Mouse (Mus musculus) kidney, postnatal 0 days (tissue): Measurements from ENCODE around the gene Kif27. TPM values are rescaled to one million over a fixed set of nuclear protein-coding genes. Genes with fewer than 3 reads are reported as not detected.

ENCODE experiments used
- ATAC-seq: fragments of 200-750 bp; cut with Nextera tagmentation; replicated peaks from 2 replicates; pipeline ENCODE4 v1.8.0; 2017; ENCODE audit warnings: low read depth, moderate number of reproducible peaks, moderate TSS enrichment, moderate library complexity; ENCODE audit not compliant: low FRiP score
- DNase-seq: peaks from one replicate; pipeline ENCODE4 v3.0.0-alpha.2; 2016; ENCODE audit warnings: low spot score
- H3K27ac ChIP-seq: fragments of 300-500 bp; sonication (generic); 2 replicates; pipeline ENCODE4 v1.5.1; 2014; ENCODE audit warnings: mild to moderate bottlenecking
- H3K27me3 ChIP-seq: fragments of 300-500 bp; sonication (generic); 2 replicates; pipeline ENCODE4 v1.6.1; 2014; ENCODE audit warnings: low read length, mixed read lengths; ENCODE audit not compliant: insufficient read depth
- H3K36me3 ChIP-seq: fragments of 300-500 bp; sonication (generic); 2 replicates; pipeline ENCODE4 v1.6.1; 2014; ENCODE audit warnings: low read length, mixed read lengths; ENCODE audit not compliant: insufficient read depth
- H3K4me1 ChIP-seq: fragments of 300-500 bp; sonication (generic); replicated peaks from 2 replicates; pipeline ENCODE4 v1.6.1; 2014; ENCODE audit warnings: antibody characterized with exemption, low read length, mixed read lengths; ENCODE audit not compliant: insufficient read depth
- H3K4me2 ChIP-seq: fragments of 300-500 bp; sonication (generic); 2 replicates; pipeline ENCODE4 v1.6.1; 2014; ENCODE audit warnings: mild to moderate bottlenecking, low read length, moderate library complexity, mixed read lengths
- H3K4me3 ChIP-seq: fragments of 300-500 bp; sonication (generic); replicated peaks from 2 replicates; pipeline ENCODE4 v1.5.1; 2014; ENCODE audit warnings: low read depth, low read length
- H3K9ac ChIP-seq: fragments of 300-500 bp; sonication (generic); 2 replicates; pipeline ENCODE4 v1.6.1; 2014; ENCODE audit warnings: low read depth, low read length
- H3K9me3 ChIP-seq: fragments of 300-500 bp; sonication (generic); replicated peaks from 2 replicates; pipeline ENCODE4 v1.6.1; 2016; ENCODE audit warnings: low read length, inconsistent platforms, mixed read lengths
- CTCF ChIP-seq: IDR thresholded peaks from 2 replicates; pipeline ENCODE4 v1.5.1; 2016; ENCODE audit warnings: antibody characterized with exemption, low read depth, mild to moderate bottlenecking, moderate library complexity
- WGBS: fragments of 180-500 bp; shearing (Covaris S2); extraction: QIAGEN DNeasy Blood & Tissue Kit; methylation state at CpG from one replicate; pipeline ENCODE4 v1.1.7; 2014; 5-methylcytosine and 5-hydroxymethylcytosine counted together
- polyA plus RNA-seq: library from polyadenylated mRNA; unstranded; fragments of >200 nt; fragmentation: Nextera tagmentation; extraction: Ambion mirVana; gene quantifications from 2 replicates; pipeline ENCODE4 v1.2.1, GENCODE M21; 2015

Kif27 gene
- polyA plus RNA-seq, 1 experiment from 2014 or later: 0.55 TPM

GRCm38 (mm10) chr13:58275599-58275998, 83.3 kb downstream of the Kif27 start, which contains the start of gene Gkap1:
Gene Gkap1 (minus strand): TSS chr13:58275699.
- Histone ChIP-seq H3K27me3 (no peaks in the 10 kb centered on the region), H3K9ac (peak within 1 kb of the TSS; percentile 90), H3K4me3 (peak within 1 kb of the TSS; percentile 94), H3K4me2 (peak within 1 kb of the TSS; percentile 83), H3K4me1 (0 out of 2 replicates have a peak, but pooled peaks cover 3% of the 10 kb centered on the region), H3K36me3 (no peaks in the 10 kb centered on the region), H3K27ac (peak within 1 kb of the TSS; percentile 86), H3K9me3 (no peaks in the 10 kb centered on the region)
- ATAC-seq: no peak
- no peak for DNase-seq
- WGBS: 85% methylated on average over 8 of the region's 8 CpGs
- TF ChIP-seq CTCF: no peak

GRCm38 (mm10) chr13:58275076-58275475, 83.8 kb downstream of the Kif27 start:
- DNase-seq (no peak), ATAC-seq (no peak)
- H3K27ac ChIP-seq: no peak overlapping the region
- no peaks in the 10 kb centered on the region for H3K36me3 ChIP-seq
- 0 out of 2 replicates have a peak, but pooled peaks cover 3% of the 10 kb centered on the region for H3K4me1 ChIP-seq
- no peaks in the 10 kb centered on the region for H3K27me3 ChIP-seq
- 20% methylated on average over 9 of the region's 9 CpGs for WGBS
- peak overlapping the region; percentile 83 for H3K4me2 ChIP-seq
- H3K4me3 ChIP-seq: peak overlapping the region; percentile 94
- H3K9ac ChIP-seq: peak overlapping the region; percentile 90
- no peaks in the 10 kb centered on the region for H3K9me3 ChIP-seq
- TF ChIP-seq CTCF: no peak

- WGBS: under 1% methylated on average over 77 of the region's 84 CpGs
- DNase-seq (peak; percentile 82), ATAC-seq (peak; percentile 84)
- no peak for TF ChIP-seq CTCF
- H3K9ac ChIP-seq: peak overlapping the region; percentile 90
- H3K9me3 ChIP-seq: no peaks in the 10 kb centered on the region
- no peaks in the 10 kb centered on the region for H3K27me3 ChIP-seq
- H3K4me3 ChIP-seq: peak overlapping the region; percentile 94
- H3K4me1 ChIP-seq: 0 out of 2 replicates have a peak, but pooled peaks cover 3% of the 10 kb centered on the region
- H3K27ac ChIP-seq: peak overlapping the region; percentile 86
- H3K36me3 ChIP-seq: no peaks in the 10 kb centered on the region
- H3K4me2 ChIP-seq: peak overlapping the region; percentile 83
Observed at GRCm38 (mm10) chr13:58274259-58274991, 84.5 kb downstream of the Kif27 start.

- TF ChIP-seq CTCF: no peak
- under 1% methylated on average over 74 of the region's 115 CpGs for WGBS
Observed at GRCm38 (mm10) chr13:58273411-58274258, 85.3 kb downstream of the Kif27 start.

GRCm38 (mm10) chr13:58266864-58267263, 92.1 kb downstream of the Kif27 start:
- H3K36me3 ChIP-seq: no peaks in the 10 kb centered on the region
- no peak for ATAC-seq
- H3K9me3 ChIP-seq: no peaks in the 10 kb centered on the region
- WGBS: 80% methylated on average over 3 of the region's 3 CpGs
- H3K4me2 ChIP-seq: no peak overlapping the region
- no peaks in the 10 kb centered on the region for H3K27me3 ChIP-seq
- TF ChIP-seq CTCF: no peak
- H3K4me1 ChIP-seq: no peaks in the 10 kb centered on the region
- no peak for DNase-seq
- H3K4me3 ChIP-seq: no peak overlapping the region
- H3K9ac ChIP-seq: no peak overlapping the region
- no peak overlapping the region for H3K27ac ChIP-seq

More at GRCm38 (mm10) chr13:58273411-58274258, 85.3 kb downstream of the Kif27 start:
- peak overlapping the region; percentile 94 for H3K4me3 ChIP-seq
- H3K9ac ChIP-seq: peak overlapping the region; percentile 90
- DNase-seq (peak; percentile 65), ATAC-seq (peak; percentile 78)
- H3K27me3 ChIP-seq: no peaks in the 10 kb centered on the region
- H3K9me3 ChIP-seq: no peaks in the 10 kb centered on the region
- H3K27ac ChIP-seq: peak overlapping the region; percentile 86
- peak overlapping the region; percentile 83 for H3K4me2 ChIP-seq
- H3K36me3 ChIP-seq: no peaks in the 10 kb centered on the region
- H3K4me1 ChIP-seq: 0 out of 2 replicates have a peak, but pooled peaks cover 3% of the 10 kb centered on the region

GRCm38 (mm10) chr13:58263546-58263945, 95.4 kb downstream of the Kif27 start:
- H3K4me1 ChIP-seq: no peaks in the 10 kb centered on the region
- no peaks in the 10 kb centered on the region for H3K36me3 ChIP-seq
- H3K4me3 ChIP-seq: no peak overlapping the region
- 86% methylated on average over 8 of the region's 8 CpGs for WGBS
- no peak for TF ChIP-seq CTCF
- no peaks in the 10 kb centered on the region for H3K9me3 ChIP-seq
- ATAC-seq (no peak), DNase-seq (no peak)
- H3K27me3 ChIP-seq: no peaks in the 10 kb centered on the region
- H3K27ac ChIP-seq: no peak overlapping the region
- H3K4me2 ChIP-seq: no peak overlapping the region
- H3K9ac ChIP-seq: no peak overlapping the region
